8 mouse cellular contexts compared by ENCODE assay signal in the genomic region with DNA sequence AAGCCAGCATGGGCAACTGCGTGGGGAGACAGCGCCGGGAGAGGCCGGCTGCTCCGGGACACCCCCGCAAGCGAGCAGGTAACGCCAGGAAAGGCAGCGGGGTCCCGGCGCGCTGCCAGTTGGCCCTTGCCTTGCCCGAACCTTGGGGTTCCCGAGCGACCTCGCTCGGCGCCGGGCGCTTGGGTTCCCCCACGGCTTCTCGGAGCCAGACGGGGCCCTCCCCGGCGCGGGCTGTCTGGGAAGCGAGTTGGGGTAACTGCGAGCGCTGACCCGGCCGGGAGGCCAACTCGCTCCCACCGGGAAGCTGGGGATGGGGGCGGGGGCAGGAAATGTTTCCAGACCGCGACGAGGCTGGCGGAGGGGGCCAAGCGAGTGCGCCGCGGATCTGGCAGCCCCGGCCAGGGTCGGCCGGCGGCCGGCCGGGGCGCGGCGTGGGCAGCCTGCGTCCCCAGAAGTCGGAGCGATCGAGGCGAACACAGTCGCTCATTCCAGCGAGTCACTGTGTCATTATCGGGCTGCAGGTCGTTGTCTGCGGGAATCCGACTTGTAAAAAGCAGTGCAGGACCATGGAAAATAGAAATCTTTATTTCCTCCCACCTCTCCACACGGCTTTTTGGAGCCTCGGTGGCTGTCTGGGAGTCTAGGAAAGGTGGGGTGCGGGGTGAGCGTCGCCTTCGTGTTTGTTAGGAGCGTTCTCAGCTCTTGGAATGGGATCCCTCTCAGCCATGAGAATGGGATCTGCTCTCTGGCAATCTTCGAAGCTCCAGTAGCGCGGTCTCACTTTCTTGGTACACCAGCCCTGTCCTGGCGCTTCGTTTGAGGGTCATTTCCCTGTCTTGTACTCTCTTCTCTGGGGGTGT. TPM values are rescaled to one million over a fixed set of nuclear protein-coding genes. Genes with fewer than 3 reads are reported as not detected.
DNase-seq lines count a peak whose midpoint lies in the region; ATAC-seq lines count a peak whose summit lies in the region.

No protein-coding gene starts in this region.

- H3K9ac ChIP-seq in intestine, embryonic 16.5 days (ENCODE audit: low read depth, low read length) = peak overlapping the region; percentile 84

- peaks cover 14% of the 10 kb centered on the region for H3K36me3 ChIP-seq in erythroblast, embryonic 14.5 days (ENCODE audit: control insufficient read depth)
- H3K36me3 ChIP-seq in intestine, embryonic 16.5 days (ENCODE audit: control insufficient read depth, insufficient read depth, low read length) = no peaks in the 10 kb centered on the region

- H3K4me1 ChIP-seq in erythroblast, embryonic 14.5 days (ENCODE audit: control insufficient read depth) = peaks cover 37% of the 10 kb centered on the region
- peaks cover 5% of the 10 kb centered on the region; the same call in 1 of the 2 replicates for H3K4me1 ChIP-seq in intestine, embryonic 16.5 days (ENCODE audit: control insufficient read depth, insufficient read depth, low read length)

- ATAC-seq in erythroblast, adult 5-6 weeks (replicated peaks; ENCODE audit: low FRiP score, poor library complexity, severe bottlenecking) = no peak
- ATAC-seq in granulocyte monocyte progenitor cell, adult 5-6 weeks (replicated peaks; ENCODE audit: poor library complexity, severe bottlenecking) = 0 out of 2 replicates have a peak, but pooled peaks have one; percentile 0
- no peak for ATAC-seq in intestine, embryonic 16.5 days

- H3K4me3 ChIP-seq in erythroblast, embryonic 14.5 days (replicated peaks) = peak overlapping the region; percentile 78
- H3K4me3 ChIP-seq in intestine, embryonic 16.5 days (ENCODE audit: low read length) = peak overlapping the region; percentile 92

- peak; percentile 28 for DNase-seq in MN1 (ENCODE audit: low spot score)
- peak; percentile 70 to 79 for DNase-seq in cerebellum, postnatal 36 days
- peak; percentile 77 for DNase-seq in lung, postnatal 10 days
- DNase-seq in right cerebral cortex, adult 2 months (ENCODE audit: low spot score in 2 of 2) = peak; percentile 17 to 34

- WGBS in intestine, embryonic 16.5 days = under 1% methylated on average over 74 of the region's 74 CpGs

- H3K9me3 ChIP-seq in erythroblast, embryonic 14.5 days (ENCODE audit: control insufficient read depth, low read length) = no peaks in the 10 kb centered on the region; the same call in 1 of the 2 replicates
- no peaks in the 10 kb centered on the region for H3K9me3 ChIP-seq in intestine, embryonic 16.5 days (ENCODE audit: control insufficient read depth, low read length)

- peaks cover 39% of the 10 kb centered on the region for H3K27me3 ChIP-seq in erythroblast, embryonic 14.5 days (ENCODE audit: control insufficient read depth)
- H3K27me3 ChIP-seq in intestine, embryonic 16.5 days (replicated peaks; ENCODE audit: control insufficient read depth, insufficient read depth, low read length) = no peaks in the 10 kb centered on the region

- H3K4me2 ChIP-seq in intestine, embryonic 16.5 days (ENCODE audit: low read depth, low read length) = peak overlapping the region; percentile 88

- H3K27ac ChIP-seq in intestine, embryonic 16.5 days (ENCODE audit: low read length) = peak overlapping the region; percentile 93

RNA-seq across cellular contexts. Expression of gene Ubtd1, which starts 0.6 kb away (rescaled TPM):
- polyA plus RNA-seq in erythroblast, embryonic 14.5 days (2012) = 0.10 and 0.30 TPM in 2 replicates
- 1.9 and 3.7 TPM in 2 replicates for total RNA-seq in erythroblast, adult 5-6 weeks (2015; ENCODE audit: low replicate concordance)
- 2.4 and 3.7 TPM in 2 replicates for total RNA-seq in erythroblast, adult 5-6 weeks (2017; ENCODE audit: low replicate concordance)
- total RNA-seq in granulocyte monocyte progenitor cell, adult 5-6 weeks (2014; fragmentation: Nextera tagmentation) = 25.4 and 38.5 TPM in 2 replicates
- 6.4 and 9.5 TPM in 2 replicates for total RNA-seq in granulocyte monocyte progenitor cell, adult 5-6 weeks (2017)
- polyA plus RNA-seq in intestine, embryonic 16.5 days (2015; fragmentation: Nextera tagmentation; extraction: Ambion mirVana) = 11.2 and 13.3 TPM in 2 replicates

RNA-seq across cellular contexts. Expression of gene Mms19, which starts 1.2 kb away (rescaled TPM):
- 0.54 and 0.65 TPM in 2 replicates for polyA plus RNA-seq in erythroblast, embryonic 14.5 days (2012)
- total RNA-seq in erythroblast, adult 5-6 weeks (2015; ENCODE audit: low replicate concordance) = 10.0 and 27.0 TPM in 2 replicates
- total RNA-seq in erythroblast, adult 5-6 weeks (2017; ENCODE audit: low replicate concordance) = 3.5 and 13.9 TPM in 2 replicates
- total RNA-seq in granulocyte monocyte progenitor cell, adult 5-6 weeks (2014; fragmentation: Nextera tagmentation) = 56.9 and 59.4 TPM in 2 replicates
- total RNA-seq in granulocyte monocyte progenitor cell, adult 5-6 weeks (2017) = 36.2 and 37.4 TPM in 2 replicates
- polyA plus RNA-seq in intestine, embryonic 16.5 days (2015; fragmentation: Nextera tagmentation; extraction: Ambion mirVana) = 27.8 and 28.4 TPM in 2 replicates

RNA-seq across cellular contexts. Expression of gene Zdhhc16, which starts 48.9 kb away (rescaled TPM):
- polyA plus RNA-seq in erythroblast, embryonic 14.5 days (2012) = 3.1 and 3.2 TPM in 2 replicates
- 20.2 and 22.6 TPM in 2 replicates for total RNA-seq in erythroblast, adult 5-6 weeks (2015; ENCODE audit: low replicate concordance)
- 6.4 and 19.0 TPM in 2 replicates for total RNA-seq in erythroblast, adult 5-6 weeks (2017; ENCODE audit: low replicate concordance)
- 77.4 and 78.5 TPM in 2 replicates for total RNA-seq in granulocyte monocyte progenitor cell, adult 5-6 weeks (2014; fragmentation: Nextera tagmentation)
- 42.4 and 47.2 TPM in 2 replicates for total RNA-seq in granulocyte monocyte progenitor cell, adult 5-6 weeks (2017)
- polyA plus RNA-seq in intestine, embryonic 16.5 days (2015; fragmentation: Nextera tagmentation; extraction: Ambion mirVana) = 65.3 and 66.1 TPM in 2 replicates

RNA-seq across cellular contexts. Expression of gene Exosc1, which starts 48.9 kb away (rescaled TPM):
- polyA plus RNA-seq in erythroblast, embryonic 14.5 days (2012) = 0.70 and 0.94 TPM in 2 replicates
- total RNA-seq in erythroblast, adult 5-6 weeks (2015; ENCODE audit: low replicate concordance) = 14.0 and 14.6 TPM in 2 replicates
- total RNA-seq in erythroblast, adult 5-6 weeks (2017; ENCODE audit: low replicate concordance) = 12.8 and 14.1 TPM in 2 replicates
- total RNA-seq in granulocyte monocyte progenitor cell, adult 5-6 weeks (2014; fragmentation: Nextera tagmentation) = 62.5 and 87.5 TPM in 2 replicates
- 69.5 and 82.4 TPM in 2 replicates for total RNA-seq in granulocyte monocyte progenitor cell, adult 5-6 weeks (2017)
- 55.4 and 63.2 TPM in 2 replicates for polyA plus RNA-seq in intestine, embryonic 16.5 days (2015; fragmentation: Nextera tagmentation; extraction: Ambion mirVana)

RNA-seq across cellular contexts. Expression of gene Ankrd2, which starts 53.6 kb away (rescaled TPM):
- polyA plus RNA-seq in erythroblast, embryonic 14.5 days (2012) = 0.12 TPM in 1 of 2 replicates, not detected in the other
- total RNA-seq in erythroblast, adult 5-6 weeks (2015; ENCODE audit: low replicate concordance) = not detected in 2 replicates
- total RNA-seq in erythroblast, adult 5-6 weeks (2017; ENCODE audit: low replicate concordance) = not detected in 2 replicates
- total RNA-seq in granulocyte monocyte progenitor cell, adult 5-6 weeks (2014; fragmentation: Nextera tagmentation) = not detected in 2 replicates
- total RNA-seq in granulocyte monocyte progenitor cell, adult 5-6 weeks (2017) = not detected in 2 replicates
- 0.16 TPM in 1 of 2 replicates, not detected in the other for polyA plus RNA-seq in intestine, embryonic 16.5 days (2015; fragmentation: Nextera tagmentation; extraction: Ambion mirVana)

Comparison
In these comparisons a context has a peak if more than half of its experiments do, and no peak if none do; other contexts are left out.
1. DNase-seq: peak in every context shown above with its lines; median percentile 77 in lung, postnatal 10 days; 74 in cerebellum, postnatal 36 days; 28 in MN1; 26 in right cerebral cortex, adult 2 months.